Mouse (Mus musculus) ES-E14 (cell line): ENCODE measurements around the gene Ttll9.

Experiments
- CHD2 ChIP-seq: IDR thresholded peaks from 2 replicates; pipeline ENCODE4 v1.6.1; 2014; ENCODE audit warnings: mild to moderate bottlenecking, low read depth, low read length, inconsistent platforms
- MAFK ChIP-seq: IDR thresholded peaks from 2 replicates; pipeline ENCODE4 v1.6.1; 2014; ENCODE audit warnings: mild to moderate bottlenecking, low read depth, low read length, inconsistent platforms; ENCODE audit not compliant: insufficient read depth

DNA sequence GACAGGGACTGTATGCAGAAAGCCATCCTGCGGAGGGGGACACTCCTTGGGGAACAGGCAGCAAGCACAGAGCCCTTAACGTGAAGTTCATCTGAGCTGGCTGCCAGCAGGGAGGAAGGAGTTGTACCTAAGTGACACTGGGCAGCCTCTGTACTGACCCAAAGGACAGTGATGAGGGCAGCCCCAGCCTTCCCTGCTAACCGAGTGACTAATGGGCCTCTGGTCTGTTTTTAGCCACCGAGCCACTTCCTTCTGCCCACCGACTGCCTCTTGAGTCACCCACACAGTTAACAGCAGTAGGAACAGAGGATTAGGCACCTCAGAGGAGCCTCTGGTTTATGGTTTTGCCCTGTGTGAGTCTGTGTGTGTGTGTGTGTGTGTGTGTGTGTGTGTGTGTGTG is 34.9 kb upstream of the Ttll9 start:
- TF ChIP-seq CHD2 (no peak), MAFK (no peak)
